In the genomic region with DNA sequence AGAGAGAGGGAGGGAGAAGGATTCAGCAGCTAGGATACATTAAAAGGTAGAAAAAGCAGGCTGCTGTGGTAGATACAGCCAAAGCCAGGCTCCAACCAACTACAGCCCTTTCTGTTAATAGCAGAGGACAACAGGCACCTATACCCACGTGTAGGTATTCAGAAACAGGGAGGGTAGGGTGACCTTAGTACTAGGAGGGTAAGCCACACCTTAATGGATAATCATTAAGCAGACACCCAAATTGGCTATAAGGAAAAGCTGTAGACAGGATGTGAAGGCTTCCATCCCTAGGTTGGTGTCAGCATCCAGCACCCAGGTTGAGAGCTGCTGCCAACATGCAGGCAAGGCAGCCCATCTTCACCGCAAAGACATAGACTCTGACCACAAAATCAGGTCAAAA, we compare ENCODE assay signal across 21 mouse cellular contexts. TPM values are rescaled to one million over a fixed set of nuclear protein-coding genes. Genes with fewer than 3 reads are reported as not detected.
DNase-seq lines count a peak whose midpoint lies in the region; ATAC-seq lines count a peak whose summit lies in the region.
"Had no signal": no experiment of that assay in that cellular context is flagged by ENCODE, and none has a peak within 500 bp of the region (broad histone marks: within the 10 kb centered on the region; RNA-seq: fewer than 3 reads in every experiment).

No protein-coding gene starts in this region.

- H3K4me2 ChIP-seq in intestine, embryonic 14.5 days (ENCODE audit: low read length), result peak overlapping the region; percentile 94; the same call in 1 of the 2 replicates
- peak overlapping the region; percentile 78 for H3K4me2 ChIP-seq in intestine, embryonic 15.5 days (replicated peaks)
- H3K4me2 ChIP-seq in liver, embryonic 15.5 days, result peak overlapping the region; percentile 75

- no peaks in the 10 kb centered on the region for H3K9me3 ChIP-seq in intestine, embryonic 14.5 days (ENCODE audit: control insufficient read depth, low read length)
- H3K9me3 ChIP-seq in intestine, embryonic 15.5 days, result no peaks in the 10 kb centered on the region
- no peaks in the 10 kb centered on the region for H3K9me3 ChIP-seq in liver, embryonic 15.5 days (replicated peaks)
- H3K9me3 ChIP-seq: embryonic facial prominence, embryonic 15.5 days; forebrain, embryonic 10.5 days; heart, embryonic 13.5 days; limb, embryonic 12.5 days had no signal

- no peak overlapping the region for H3K9ac ChIP-seq in intestine, embryonic 14.5 days (ENCODE audit: low read length)
- H3K9ac ChIP-seq in intestine, embryonic 15.5 days, result 0 out of 2 replicates have a peak overlapping the region, but pooled peaks have one; percentile 3
- no peak overlapping the region for H3K9ac ChIP-seq in liver, embryonic 15.5 days

- peak; percentile 11 for DNase-seq in kidney, postnatal 14 days
- no peak for DNase-seq in kidney, adult 18-20 months
- DNase-seq in intestine, embryonic 14.5 days (ENCODE audit: low spot score), result no peak
- DNase-seq in heart, adult 11 months, result no peak
- DNase-seq in right cerebral cortex, postnatal 4 days, result no peak
- DNase-seq: cerebellum, adult 2 months; cerebellum, postnatal 36 days; heart, adult 18-20 months; heart, postnatal 36 days; layer of hippocampus, adult 9-11 months; retina, postnatal 1 day had no signal

- H3K27ac ChIP-seq in intestine, embryonic 14.5 days (ENCODE audit: low read depth), result no peak overlapping the region
- H3K27ac ChIP-seq in intestine, embryonic 15.5 days, result peak overlapping the region; percentile 77; the same call in 1 of the 2 replicates
- H3K27ac ChIP-seq in liver, embryonic 15.5 days (replicated peaks), result no peak overlapping the region
- H3K27ac ChIP-seq: embryonic facial prominence, embryonic 15.5 days; heart, embryonic 13.5 days; kidney, postnatal 0 days; limb, embryonic 12.5 days had no signal

- peaks cover 15% of the 10 kb centered on the region for H3K36me3 ChIP-seq in intestine, embryonic 14.5 days (ENCODE audit: control insufficient read depth, insufficient read depth, low read length)
- H3K36me3 ChIP-seq in intestine, embryonic 15.5 days, result peaks cover 8% of the 10 kb centered on the region; the same call in 1 of the 2 replicates
- H3K36me3 ChIP-seq in liver, embryonic 15.5 days (replicated peaks), result 0 out of 2 replicates have a peak, but pooled peaks cover 8% of the 10 kb centered on the region

- no peak for ATAC-seq in intestine, embryonic 14.5 days (replicated peaks; ENCODE audit: low FRiP score, low TSS enrichment, low read depth)
- ATAC-seq in intestine, embryonic 15.5 days, result peak; percentile 32; the same call in 1 of the 2 replicates
- ATAC-seq in liver, embryonic 15.5 days (ENCODE audit: insufficient read depth), result no peak
- ATAC-seq: hindbrain, embryonic 16.5 days had no signal

- peaks cover 14% of the 10 kb centered on the region for H3K4me1 ChIP-seq in intestine, embryonic 14.5 days (replicated peaks; ENCODE audit: control insufficient read depth, insufficient read depth, low read length)
- peaks cover 22% of the 10 kb centered on the region for H3K4me1 ChIP-seq in intestine, embryonic 15.5 days (replicated peaks)
- peaks cover 28% of the 10 kb centered on the region for H3K4me1 ChIP-seq in liver, embryonic 15.5 days (replicated peaks)

- no peak overlapping the region for H3K4me3 ChIP-seq in intestine, embryonic 14.5 days (ENCODE audit: low read depth, low read length)
- H3K4me3 ChIP-seq in intestine, embryonic 15.5 days (replicated peaks), result peak overlapping the region; percentile 62; the same call in 1 of the 2 replicates
- no peak overlapping the region for H3K4me3 ChIP-seq in liver, embryonic 15.5 days (replicated peaks)

- WGBS in intestine, embryonic 14.5 days, result 79% methylated on average over 2 of the region's 2 CpGs
- 75% methylated on average over 2 of the region's 2 CpGs for WGBS in intestine, embryonic 15.5 days
- WGBS in liver, embryonic 15.5 days (ENCODE audit: insufficient replicate concordance), result 69% methylated on average over 2 of the region's 2 CpGs

- no peaks in the 10 kb centered on the region for H3K27me3 ChIP-seq in intestine, embryonic 14.5 days (replicated peaks; ENCODE audit: control insufficient read depth, insufficient read depth, low read length)
- H3K27me3 ChIP-seq in intestine, embryonic 15.5 days (replicated peaks), result no peaks in the 10 kb centered on the region
- H3K27me3 ChIP-seq in liver, embryonic 15.5 days, result no peaks in the 10 kb centered on the region
- H3K27me3 ChIP-seq: embryonic facial prominence, embryonic 15.5 days; heart, embryonic 13.5 days; limb, embryonic 12.5 days had no signal

RNA-seq across cellular contexts. Expression of gene Nadsyn1, which starts 1.4 kb away (rescaled TPM):
- 11.7 and 12.3 TPM in 2 replicates for polyA plus RNA-seq in intestine, embryonic 14.5 days (2014; fragmentation: Nextera tagmentation; extraction: Ambion mirVana)
- polyA plus RNA-seq in intestine, embryonic 15.5 days (2015; fragmentation: Nextera tagmentation; extraction: Ambion mirVana), result 19.4 and 21.1 TPM in 2 replicates
- 8.8 and 9.5 TPM in 2 replicates for polyA plus RNA-seq in liver, embryonic 15.5 days (2015; fragmentation: Nextera tagmentation; extraction: Ambion mirVana)

RNA-seq across cellular contexts. Expression of gene Dhcr7, which starts 1.7 kb away (rescaled TPM):
- polyA plus RNA-seq in intestine, embryonic 14.5 days (2014; fragmentation: Nextera tagmentation; extraction: Ambion mirVana), result 80.4 and 84.3 TPM in 2 replicates
- 70.2 and 78.9 TPM in 2 replicates for polyA plus RNA-seq in intestine, embryonic 15.5 days (2015; fragmentation: Nextera tagmentation; extraction: Ambion mirVana)
- polyA plus RNA-seq in liver, embryonic 15.5 days (2015; fragmentation: Nextera tagmentation; extraction: Ambion mirVana), result 57.2 and 66.0 TPM in 2 replicates

RNA-seq across cellular contexts. Expression of gene Mrgpre, which starts 36.9 kb away (rescaled TPM):
- 2.3 and 2.4 TPM in 2 replicates for polyA plus RNA-seq in intestine, embryonic 14.5 days (2014; fragmentation: Nextera tagmentation; extraction: Ambion mirVana)
- polyA plus RNA-seq in intestine, embryonic 15.5 days (2015; fragmentation: Nextera tagmentation; extraction: Ambion mirVana), result 1.2 and 1.3 TPM in 2 replicates
- polyA plus RNA-seq in liver, embryonic 15.5 days (2015; fragmentation: Nextera tagmentation; extraction: Ambion mirVana), result 0.48 and 0.52 TPM in 2 replicates

RNA-seq across cellular contexts. Expression of gene Gm498, which starts 45.4 kb away (rescaled TPM):
- polyA plus RNA-seq in intestine, embryonic 14.5 days (2014; fragmentation: Nextera tagmentation; extraction: Ambion mirVana), result not detected in 2 replicates
- polyA plus RNA-seq in intestine, embryonic 15.5 days (2015; fragmentation: Nextera tagmentation; extraction: Ambion mirVana), result not detected in 2 replicates
- not detected in 2 replicates for polyA plus RNA-seq in liver, embryonic 15.5 days (2015; fragmentation: Nextera tagmentation; extraction: Ambion mirVana)
- polyA plus RNA-seq: cerebellum, adult 2 months; embryonic facial prominence, embryonic 15.5 days; forebrain, embryonic 10.5 days; heart, embryonic 13.5 days; hindbrain, embryonic 16.5 days; kidney, postnatal 0 days; limb, embryonic 12.5 days; lung, embryonic 16.5 days; midbrain, postnatal 0 days had no signal

RNA-seq across cellular contexts. Expression of gene Mrgprg, which starts 54.4 kb away (rescaled TPM):
- not detected in 2 replicates for polyA plus RNA-seq in intestine, embryonic 14.5 days (2014; fragmentation: Nextera tagmentation; extraction: Ambion mirVana)
- not detected in 2 replicates for polyA plus RNA-seq in intestine, embryonic 15.5 days (2015; fragmentation: Nextera tagmentation; extraction: Ambion mirVana)
- not detected in 2 replicates for polyA plus RNA-seq in liver, embryonic 15.5 days (2015; fragmentation: Nextera tagmentation; extraction: Ambion mirVana)
- polyA plus RNA-seq: cerebellum, adult 2 months; embryonic facial prominence, embryonic 15.5 days; forebrain, embryonic 10.5 days; heart, embryonic 13.5 days; hindbrain, embryonic 16.5 days; kidney, postnatal 0 days; limb, embryonic 12.5 days; lung, embryonic 16.5 days; midbrain, postnatal 0 days had no signal
